Mouse (Mus musculus) embryo, embryonic 10.5 days (tissue): ENCODE measurements at regions not wholly inside any gene's neighbourhood (a gene's known extent, or its start where the extent isn't known, plus 50 kb on each side); places are given as distances from the start of the nearest gene placed in this dataset.

Experiments
- DNase-seq: peaks from one replicate; pipeline ENCODE4 v3.0.0-alpha.2; 2015; ENCODE audit warnings: low spot score

- peak; percentile 3 for DNase-seq
These were observed 1543.4 kb upstream of the Tenm3 start for GRCm38 (mm10) chr8:50387189-50387588.

DNA sequence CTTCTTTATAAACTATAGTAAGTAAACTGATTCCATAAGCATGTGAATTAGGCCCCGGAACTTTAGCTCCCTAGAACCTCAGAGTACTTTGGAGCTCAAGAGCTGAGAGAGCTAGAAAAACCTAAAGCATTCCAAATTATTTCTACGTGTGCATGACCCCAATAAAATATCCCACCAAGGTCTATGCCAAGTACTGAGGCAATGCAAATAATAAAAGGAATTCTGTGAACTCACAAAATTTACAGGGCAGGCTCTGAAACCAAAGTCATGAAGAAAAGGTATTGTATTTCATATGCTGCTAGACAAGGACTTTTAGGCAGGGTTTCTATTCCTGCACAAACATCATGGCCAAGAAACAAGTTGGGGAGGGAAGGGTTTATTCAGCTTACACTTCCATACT, 1539.9 kb upstream of the Tenm3 start:
- no peak for DNase-seq

GRCm38 (mm10) chr8:50379745-50380144, 1536.0 kb upstream of the Tenm3 start:
- DNase-seq = no peak

- no peak for DNase-seq
These were observed 1530.0 kb upstream of the Tenm3 start for GRCm38 (mm10) chr8:50373790-50374189.

- DNase-seq = no peak
These were observed 1482.7 kb upstream of the Tenm3 start for GRCm38 (mm10) chr8:50326485-50326884.

DNA sequence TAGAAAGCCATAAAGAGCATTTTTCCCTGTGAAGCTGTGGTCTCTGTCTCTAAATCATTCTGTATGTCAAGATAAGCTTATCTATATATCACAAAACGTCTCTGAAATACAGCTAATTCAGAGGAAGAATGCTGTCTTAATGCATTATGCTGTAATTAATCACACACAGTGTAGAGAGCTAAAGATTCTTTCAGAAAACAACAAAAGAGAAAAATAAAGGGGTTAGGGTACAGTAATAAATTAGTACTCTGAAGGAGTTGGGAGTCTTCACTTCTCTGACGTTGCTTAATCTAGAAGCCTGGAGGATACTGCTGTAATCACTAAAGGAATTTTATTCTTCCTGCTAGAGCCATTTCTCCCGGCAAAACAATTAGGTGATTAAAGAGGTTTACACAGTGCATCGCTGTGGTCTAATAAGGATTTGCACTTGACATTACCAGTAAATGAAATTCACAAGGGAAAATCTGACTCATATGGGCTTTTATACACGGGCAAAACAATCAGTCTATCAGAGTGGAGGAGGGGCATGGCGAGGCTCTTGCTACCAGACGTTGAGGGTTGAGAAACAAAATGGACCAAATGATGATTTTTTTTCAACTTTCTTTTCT, 1477.7 kb upstream of the Tenm3 start:
- DNase-seq = peak; percentile 19

DNA sequence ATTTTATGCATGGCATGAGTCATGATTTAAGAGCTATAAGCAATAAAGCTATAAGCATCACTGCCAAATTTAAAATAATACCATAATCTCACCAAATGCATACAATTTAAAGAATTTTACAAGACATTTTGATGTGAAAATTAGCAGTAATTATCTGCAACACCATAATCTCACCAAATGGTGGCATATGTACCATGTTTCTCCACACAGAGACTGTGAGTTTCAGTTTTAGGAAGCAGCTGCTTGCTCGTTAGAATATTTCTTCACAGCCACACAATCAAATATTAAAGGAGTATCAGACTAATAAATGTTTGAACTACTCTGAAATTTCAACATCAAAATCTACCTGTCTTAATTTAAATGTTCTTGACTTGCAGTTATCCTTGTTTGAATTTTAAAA, 1472.9 kb upstream of the Tenm3 start:
- no peak for DNase-seq

- DNase-seq = no peak
These were observed 1466.6 kb upstream of the Tenm3 start for GRCm38 (mm10) chr8:50310308-50310707.

DNA sequence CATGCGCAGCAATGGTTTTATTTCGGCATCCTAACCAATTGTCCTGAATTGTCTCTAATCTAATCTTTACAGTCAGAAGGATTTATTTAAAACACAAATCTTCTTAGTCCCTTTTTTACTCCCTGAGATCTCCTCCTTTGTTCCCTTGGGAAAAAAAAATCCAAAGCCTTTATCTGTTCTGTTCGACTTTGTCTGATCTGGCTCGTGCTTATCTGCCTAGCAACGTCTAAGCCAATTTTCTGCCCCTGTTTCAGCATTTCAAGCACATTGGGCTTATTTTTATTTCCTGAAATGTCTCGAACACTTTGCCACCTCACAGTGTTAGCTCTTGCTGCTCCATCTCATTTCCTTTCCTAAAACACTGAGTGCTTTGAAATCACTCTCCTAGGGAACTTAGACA, 1456.6 kb upstream of the Tenm3 start:
- DNase-seq = no peak

DNA sequence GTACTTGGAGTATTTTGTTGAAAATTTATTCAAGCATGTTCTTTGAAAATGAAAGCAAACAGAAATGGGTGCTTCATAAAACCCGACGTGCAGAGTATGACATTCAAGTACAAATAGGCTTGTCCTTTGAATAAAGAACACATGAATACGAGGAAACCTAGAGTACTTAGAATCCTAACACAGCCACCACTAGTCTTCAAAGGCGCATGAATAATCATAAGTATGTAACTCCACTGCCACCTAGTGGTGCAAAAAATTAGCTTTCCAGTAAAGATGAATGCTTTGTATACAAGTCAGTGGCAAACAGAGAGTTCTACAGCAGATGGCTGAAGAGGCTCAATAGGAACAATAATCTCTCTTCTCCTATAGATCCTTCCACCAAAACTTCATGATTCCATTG, 1449.8 kb upstream of the Tenm3 start:
- DNase-seq = peak; percentile 96

GRCm38 (mm10) chr8:50292158-50292557, 1448.4 kb upstream of the Tenm3 start:
- peak; percentile 75 for DNase-seq

GRCm38 (mm10) chr8:50276346-50276745, 1432.6 kb upstream of the Tenm3 start:
- DNase-seq = no peak

- DNase-seq = no peak
These were observed 1421.0 kb upstream of the Tenm3 start for GRCm38 (mm10) chr8:50264757-50265156.
